Mouse (Mus musculus) splenic B cell, adult 2 months (primary cell): ENCODE results near the gene Tbcel.
A peak's percentile ranks its signal among the peaks of the same experiment; 100 is the strongest.

Source experiments
- DNase-seq: peaks from one replicate; pipeline ENCODE4 v3.0.0-alpha.2; 2011; ENCODE audit warnings: low read depth, low spot score
- H3K27me3 ChIP-seq: 2 replicates; pipeline ENCODE4 v1.6.1; 2012; ENCODE audit warnings: mild to moderate bottlenecking, low read length, moderate library complexity, mixed read lengths; ENCODE audit not compliant: control insufficient read depth, poor library complexity, insufficient read depth, severe bottlenecking
- H3K36me3 ChIP-seq: 2 replicates; pipeline ENCODE4 v1.6.1; 2012; ENCODE audit warnings: mild to moderate bottlenecking, low read length, moderate library complexity, mixed read lengths; ENCODE audit not compliant: control insufficient read depth, poor library complexity, insufficient read depth, severe bottlenecking

Gene Tbcel

GRCm38 (mm10) chr9:42441234-42441633 lies 66.4 kb downstream of the Tbcel start:
- H3K36me3 ChIP-seq: peaks cover 2% of the 10 kb centered on the region
- no peak for DNase-seq
- no peaks in the 10 kb centered on the region for H3K27me3 ChIP-seq

GRCm38 (mm10) chr9:42439446-42439845 lies 68.2 kb downstream of the Tbcel start:
- Histone ChIP-seq H3K36me3 (peaks cover 3% of the 10 kb centered on the region), H3K27me3 (no peaks in the 10 kb centered on the region)
- no peak for DNase-seq

GRCm38 (mm10) chr9:42432155-42432554 lies 75.5 kb downstream of the Tbcel start:
- peak; percentile 4 for DNase-seq
- no peaks in the 10 kb centered on the region for H3K27me3 ChIP-seq
- H3K36me3 ChIP-seq: peaks cover 1% of the 10 kb centered on the region; the same call in 1 of the 2 replicates

GRCm38 (mm10) chr9:42431606-42432005 lies 76.0 kb downstream of the Tbcel start:
- DNase-seq: no peak
- Histone ChIP-seq H3K27me3 (no peaks in the 10 kb centered on the region), H3K36me3 (peaks cover 1% of the 10 kb centered on the region; the same call in 1 of the 2 replicates)

GRCm38 (mm10) chr9:42428060-42428924 lies 79.3 kb downstream of the Tbcel start:
- DNase-seq: no peak
- H3K36me3 ChIP-seq: no peaks in the 10 kb centered on the region
- no peaks in the 10 kb centered on the region for H3K27me3 ChIP-seq

GRCm38 (mm10) chr9:42426661-42427358 lies 80.8 kb downstream of the Tbcel start:
- no peak for DNase-seq
- H3K36me3 ChIP-seq: peaks cover 1% of the 10 kb centered on the region; the same call in 1 of the 2 replicates
- H3K27me3 ChIP-seq: no peaks in the 10 kb centered on the region

GRCm38 (mm10) chr9:42423649-42424048 lies 84.0 kb downstream of the Tbcel start:
- peak; percentile 3 for DNase-seq
- Histone ChIP-seq H3K27me3 (no peaks in the 10 kb centered on the region), H3K36me3 (peaks cover 2% of the 10 kb centered on the region; the same call in 1 of the 2 replicates)

- H3K27me3 ChIP-seq: no peaks in the 10 kb centered on the region
- H3K36me3 ChIP-seq: peaks cover 7% of the 10 kb centered on the region; the same call in 1 of the 2 replicates
- no peak for DNase-seq
These were observed 87.9 kb downstream of the Tbcel start for GRCm38 (mm10) chr9:42419687-42420086.

- DNase-seq: no peak
- H3K27me3 ChIP-seq: no peaks in the 10 kb centered on the region
- H3K36me3 ChIP-seq: peaks cover 7% of the 10 kb centered on the region; the same call in 1 of the 2 replicates
These were observed 88.8 kb downstream of the Tbcel start for GRCm38 (mm10) chr9:42418786-42419185.

GRCm38 (mm10) chr9:42417352-42417952 lies 90.2 kb downstream of the Tbcel start:
- Histone ChIP-seq H3K27me3 (no peaks in the 10 kb centered on the region), H3K36me3 (peaks cover 7% of the 10 kb centered on the region)
- DNase-seq: no peak

- Histone ChIP-seq H3K27me3 (no peaks in the 10 kb centered on the region), H3K36me3 (peaks cover 5% of the 10 kb centered on the region; the same call in 1 of the 2 replicates)
- no peak for DNase-seq
These were observed 92.4 kb downstream of the Tbcel start for GRCm38 (mm10) chr9:42415184-42415583.

- Histone ChIP-seq H3K27me3 (no peaks in the 10 kb centered on the region), H3K36me3 (peaks cover 5% of the 10 kb centered on the region; the same call in 1 of the 2 replicates)
- no peak for DNase-seq
These were observed 94.3 kb downstream of the Tbcel start for GRCm38 (mm10) chr9:42413345-42413744.

GRCm38 (mm10) chr9:42411296-42411695 lies 96.3 kb downstream of the Tbcel start:
- no peaks in the 10 kb centered on the region for H3K27me3 ChIP-seq
- H3K36me3 ChIP-seq: peaks cover 5% of the 10 kb centered on the region; the same call in 1 of the 2 replicates
- DNase-seq: no peak

- H3K36me3 ChIP-seq: no peaks in the 10 kb centered on the region
- no peaks in the 10 kb centered on the region for H3K27me3 ChIP-seq
- no peak for DNase-seq
These were observed 101.9 kb downstream of the Tbcel start for GRCm38 (mm10) chr9:42405736-42406135.

GRCm38 (mm10) chr9:42401486-42401885 lies 106.1 kb downstream of the Tbcel start:
- DNase-seq: no peak
- no peaks in the 10 kb centered on the region for H3K36me3 ChIP-seq
- no peaks in the 10 kb centered on the region for H3K27me3 ChIP-seq
